Mouse (Mus musculus): Measurements from ENCODE around the gene Mast4.

GRCm38 (mm10) chr13:103374495-103374894 is 40.2 kb upstream of the Mast4 start:
- no peak for TF ChIP-seq CTCF (IDR thresholded peaks at IDR 0.05)
- no peak for TF ChIP-seq POLR2A (IDR thresholded peaks at IDR 0.05; ENCODE audit: insufficient read depth, low read depth, low read length)

All from heart, adult 2 months (tissue).